Mouse (Mus musculus) urinary bladder, postnatal 0 days (tissue): ENCODE data around the gene Pop4. TPM values are rescaled to one million over a fixed set of nuclear protein-coding genes. Genes with fewer than 3 reads are reported as not detected.

Experiments used
- polyA plus RNA-seq: library from polyadenylated mRNA; unstranded; fragments of >200 nt; fragmentation: Nextera tagmentation; extraction: Ambion mirVana; gene quantifications from 2 replicates; pipeline ENCODE4 v1.2.1, GENCODE M21; 2015

Gene Pop4
- 22.7 and 30.0 TPM in 2 replicates for polyA plus RNA-seq

DNA sequence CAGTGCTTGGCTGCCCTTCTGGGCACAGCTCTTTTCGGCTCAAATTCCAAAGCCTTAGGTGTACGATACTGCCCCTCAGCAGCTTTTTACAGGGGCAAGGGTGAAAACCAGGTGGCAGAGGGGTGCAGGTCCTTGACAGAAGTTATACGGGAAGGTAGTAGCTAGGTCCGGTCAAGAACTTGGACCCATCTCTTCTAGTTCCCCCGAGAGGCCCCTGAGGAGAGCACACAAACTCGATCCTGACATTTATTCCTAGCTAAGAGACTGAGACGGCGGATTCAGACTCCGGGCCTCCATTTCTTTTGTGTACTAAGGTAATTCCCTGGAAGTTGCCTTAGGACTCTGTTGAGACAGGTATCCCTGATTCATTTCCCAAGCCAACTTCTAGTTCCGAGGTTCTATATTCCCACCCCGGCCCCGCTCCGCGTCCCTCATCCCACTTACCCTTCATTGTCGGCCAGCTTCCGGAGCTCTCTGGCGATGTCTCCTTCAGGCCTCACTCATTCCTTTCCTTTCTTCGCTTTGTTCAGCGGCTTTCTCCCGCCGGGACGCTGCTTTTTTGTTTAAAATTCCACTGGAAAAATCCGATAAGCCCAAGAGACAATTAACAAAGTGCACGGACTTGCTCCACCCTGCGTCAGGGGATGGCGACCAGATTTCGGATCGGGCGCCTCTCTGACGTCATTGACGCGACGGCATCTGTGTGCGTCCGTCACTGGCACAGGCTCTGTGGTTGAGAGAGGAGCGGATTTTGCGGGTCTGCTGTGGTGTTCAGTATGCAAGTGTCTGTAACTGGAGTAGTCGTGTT lies at the start of gene Pop4:
TSS of gene Pop4 (minus strand) at position 721 of the 808 bp plus-strand sequence.

GRCm38 (mm10) chr7:38227900-38228298 lies 43.3 kb downstream of the Pop4 start, which contains the start of gene Plekhf1:
Gene Plekhf1 (minus strand): TSS chr7:38228016.

Other genes starting within 250 kb of the Pop4 start
- 29.6 and 30.5 TPM in 2 replicates for gene Uri1, start 247.9 kb downstream of the Pop4 start, polyA plus RNA-seq
- 10.6 and 14.5 TPM in 2 replicates for gene Ccne1, start 163.9 kb downstream of the Pop4 start, polyA plus RNA-seq
- gene 1600014C10Rik, start 88.2 kb downstream of the Pop4 start, polyA plus RNA-seq: 30.1 and 33.3 TPM in 2 replicates
- 8.9 and 9.8 TPM in 2 replicates for gene Plekhf1, start 43.4 kb downstream of the Pop4 start, polyA plus RNA-seq